Mouse (Mus musculus) C2C12 (cell line): ENCODE measurements at regions not wholly inside any gene's neighbourhood (a gene's known extent, or its start where the extent isn't known, plus 50 kb on each side); places are given as distances from the start of the nearest gene placed in this dataset.

Source experiments
- CTCF ChIP-seq: IDR thresholded peaks from one replicate; pipeline ENCODE4 v1.5.1; 2011; ENCODE audit not compliant: control insufficient read depth, insufficient read depth, insufficient read length
- MAX ChIP-seq: IDR thresholded peaks from one replicate; pipeline ENCODE4 v1.6.1; 2011; ENCODE audit warnings: mild to moderate bottlenecking, control low read depth
- MYOD1 ChIP-seq: IDR thresholded peaks from one replicate; pipeline ENCODE4 v1.6.1; 2011; ENCODE audit warnings: low read depth; ENCODE audit not compliant: control insufficient read depth, insufficient read length
- USF1 ChIP-seq: IDR thresholded peaks from one replicate; pipeline ENCODE4 v1.6.1; 2011; ENCODE audit warnings: low read depth, mild to moderate bottlenecking, control low read depth, moderate library complexity

- TF ChIP-seq MYOD1 (no peak), CTCF (no peak), USF1 (no peak), MAX (no peak)
Measured at GRCm38 (mm10) chr17:4355506-4356218, 638.5 kb upstream of the Arid1b start.
